Mouse (Mus musculus): ENCODE measurements around the gene Zfp661. TPM values are rescaled to one million over a fixed set of nuclear protein-coding genes. Genes with fewer than 3 reads are reported as not detected.
A peak's percentile ranks its signal among the peaks of the same experiment; 100 is the strongest.

The Zfp661 gene
- polyA plus RNA-seq, 1 experiment = 10.3 TPM

DNA sequence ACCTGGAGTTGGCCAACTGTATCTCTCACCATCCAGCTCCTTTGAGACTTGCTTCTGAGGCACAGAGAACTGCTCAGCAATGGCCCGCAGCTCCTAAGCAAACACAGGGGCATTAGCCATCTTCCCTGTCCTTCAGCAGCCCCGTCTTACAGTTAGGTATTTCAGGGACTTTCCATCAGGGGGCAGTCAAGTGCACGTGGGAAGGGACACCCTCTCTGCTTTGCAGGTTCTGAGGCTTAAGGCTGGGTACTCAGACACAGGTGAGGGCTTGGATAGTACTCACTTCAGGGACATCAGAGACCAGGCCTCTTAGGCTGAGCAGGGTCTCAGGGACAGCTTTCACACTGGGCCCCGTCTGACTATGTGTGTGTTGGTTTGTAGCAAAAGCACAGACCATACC is 47.4 kb downstream of the Zfp661 start:
- TF ChIP-seq POLR2A (IDR thresholded peaks at IDR 0.05; ENCODE audit: extremely low read depth, insufficient read depth, low read length) (no peak), CTCF (IDR thresholded peaks at IDR 0.05; ENCODE audit: extremely low read depth, insufficient read depth, low read length) (peak; percentile 61)
- peaks cover 4% of the 10 kb centered on the region; the same call in 1 of the 2 replicates for H3K4me1 ChIP-seq (ENCODE audit: control insufficient read depth, insufficient read depth, low read length)
- no peak overlapping the region for H3K4me3 ChIP-seq (ENCODE audit: insufficient read depth, low read length)
- H3K27ac ChIP-seq (ENCODE audit: insufficient read depth, low read length) = no peak overlapping the region

DNA sequence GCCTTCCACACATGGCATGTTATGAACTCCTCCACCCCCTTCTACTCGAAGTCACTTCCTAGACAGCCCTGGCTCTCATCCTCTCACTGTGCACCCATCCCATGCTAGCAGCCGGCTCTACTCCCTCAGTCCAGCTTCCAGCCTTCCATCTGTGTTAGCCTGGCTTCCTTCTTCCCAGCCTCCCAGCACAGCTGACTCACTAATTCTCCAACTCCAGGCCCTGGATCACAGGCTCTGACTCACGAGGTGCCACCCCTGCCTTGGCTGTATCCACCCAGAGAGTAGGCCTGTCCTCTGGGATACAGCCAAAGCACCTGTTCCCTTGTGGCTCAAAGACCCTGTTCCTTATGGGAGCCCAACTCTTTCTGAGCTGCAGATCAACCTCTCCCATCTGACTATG is 49.3 kb downstream of the Zfp661 start:
- Histone ChIP-seq H3K4me1 (ENCODE audit: control insufficient read depth, insufficient read depth, low read length) (peaks cover 2% of the 10 kb centered on the region; the same call in 1 of the 2 replicates), H3K4me3 (ENCODE audit: insufficient read depth, low read length) (no peak overlapping the region), H3K27ac (ENCODE audit: insufficient read depth, low read length) (no peak overlapping the region)
- TF ChIP-seq POLR2A (IDR thresholded peaks at IDR 0.05; ENCODE audit: extremely low read depth, insufficient read depth, low read length) (no peak), CTCF (IDR thresholded peaks at IDR 0.05; ENCODE audit: extremely low read depth, insufficient read depth, low read length) (no peak)

- TF ChIP-seq POLR2A (IDR thresholded peaks at IDR 0.05; ENCODE audit: extremely low read depth, insufficient read depth, low read length) (no peak), CTCF (IDR thresholded peaks at IDR 0.05; ENCODE audit: extremely low read depth, insufficient read depth, low read length) (no peak)
- no peak overlapping the region for H3K27ac ChIP-seq (ENCODE audit: insufficient read depth, low read length)
- H3K4me1 ChIP-seq (ENCODE audit: control insufficient read depth, insufficient read depth, low read length) = peaks cover 2% of the 10 kb centered on the region; the same call in 1 of the 2 replicates
- no peak overlapping the region for H3K4me3 ChIP-seq (ENCODE audit: insufficient read depth, low read length)
Observed at GRCm38 (mm10) chr2:127535363-127535762, 51.5 kb downstream of the Zfp661 start.

GRCm38 (mm10) chr2:127532379-127532778 is 54.5 kb downstream of the Zfp661 start:
- H3K27ac ChIP-seq (ENCODE audit: insufficient read depth, low read length) = no peak overlapping the region
- no peak overlapping the region for H3K4me3 ChIP-seq (ENCODE audit: insufficient read depth, low read length)
- peaks cover 1% of the 10 kb centered on the region; the same call in 1 of the 2 replicates for H3K4me1 ChIP-seq (ENCODE audit: control insufficient read depth, insufficient read depth, low read length)
- no peak for TF ChIP-seq POLR2A (IDR thresholded peaks at IDR 0.05; ENCODE audit: extremely low read depth, insufficient read depth, low read length)
- no peak for TF ChIP-seq CTCF (IDR thresholded peaks at IDR 0.05; ENCODE audit: extremely low read depth, insufficient read depth, low read length)

DNA sequence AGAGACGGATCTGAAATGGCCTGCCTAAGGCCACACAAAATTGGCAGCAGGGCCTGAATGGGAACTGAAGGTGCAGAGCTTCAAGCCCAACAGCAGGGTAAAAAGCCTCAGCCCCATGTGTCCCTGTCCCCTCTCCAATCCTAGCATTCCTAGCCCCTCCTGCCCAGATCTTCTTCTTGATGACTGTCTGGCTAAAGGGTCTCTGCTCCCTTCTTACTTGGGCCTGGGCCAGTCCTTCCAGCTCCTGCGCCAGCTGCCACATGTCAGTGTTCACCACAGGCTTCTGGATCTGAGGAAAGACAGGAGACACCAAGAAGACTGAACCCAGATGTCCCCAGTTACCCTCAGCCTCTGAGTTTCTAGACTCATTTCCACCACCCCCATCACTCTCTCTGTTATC is 55.3 kb downstream of the Zfp661 start:
- Histone ChIP-seq H3K4me1 (ENCODE audit: control insufficient read depth, insufficient read depth, low read length) (no peaks in the 10 kb centered on the region; the same call in 1 of the 2 replicates), H3K4me3 (ENCODE audit: insufficient read depth, low read length) (no peak overlapping the region), H3K27ac (ENCODE audit: insufficient read depth, low read length) (no peak overlapping the region)
- no peak for TF ChIP-seq CTCF (IDR thresholded peaks at IDR 0.05; ENCODE audit: extremely low read depth, insufficient read depth, low read length)

DNA sequence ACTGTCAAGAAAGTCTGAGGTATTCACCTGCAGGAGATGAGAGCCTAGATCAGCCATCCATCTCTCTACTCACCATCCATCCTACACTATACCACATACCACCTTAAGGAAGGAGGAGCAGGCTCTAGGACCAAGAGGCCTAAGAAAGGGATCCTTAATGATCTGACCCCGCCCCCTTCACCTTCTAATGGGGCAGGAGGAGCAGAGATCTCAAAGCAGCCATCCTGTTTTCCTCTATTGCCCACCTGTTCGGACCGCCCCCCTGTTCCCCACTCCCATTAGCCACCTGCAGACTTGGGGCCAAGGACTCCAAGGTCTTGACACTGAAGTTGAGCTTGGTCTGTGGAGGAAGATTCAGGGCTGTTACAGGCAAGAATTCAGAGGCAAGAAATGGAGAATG is 56.5 kb downstream of the Zfp661 start:
- H3K4me1 ChIP-seq (ENCODE audit: control insufficient read depth, insufficient read depth, low read length) = no peaks in the 10 kb centered on the region; the same call in 1 of the 2 replicates
- TF ChIP-seq POLR2A (IDR thresholded peaks at IDR 0.05; ENCODE audit: extremely low read depth, insufficient read depth, low read length) = no peak
- TF ChIP-seq CTCF (IDR thresholded peaks at IDR 0.05; ENCODE audit: extremely low read depth, insufficient read depth, low read length) = no peak
- no peak overlapping the region for H3K4me3 ChIP-seq (ENCODE audit: insufficient read depth, low read length)
- no peak overlapping the region for H3K27ac ChIP-seq (ENCODE audit: insufficient read depth, low read length)

GRCm38 (mm10) chr2:127525004-127525775 is 61.7 kb downstream of the Zfp661 start:
- no peaks in the 10 kb centered on the region for H3K4me1 ChIP-seq (ENCODE audit: control insufficient read depth, insufficient read depth, low read length)
- H3K27ac ChIP-seq (ENCODE audit: insufficient read depth, low read length) = no peak overlapping the region
- no peak for TF ChIP-seq CTCF (IDR thresholded peaks at IDR 0.05; ENCODE audit: extremely low read depth, insufficient read depth, low read length)
- no peak for TF ChIP-seq POLR2A (IDR thresholded peaks at IDR 0.05; ENCODE audit: extremely low read depth, insufficient read depth, low read length)
- H3K4me3 ChIP-seq (ENCODE audit: insufficient read depth, low read length) = no peak overlapping the region

Other genes with a start within 250 kb of the Zfp661 start
- gene Astl, start 248.5 kb downstream of the Zfp661 start, polyA plus RNA-seq (2012; rRNA removed) = not detected in 2 replicates
- gene Adra2b, start 223.9 kb downstream of the Zfp661 start, polyA plus RNA-seq (2012; rRNA removed) = 0.11 and 0.25 TPM in 2 replicates
- 0.13 and 0.25 TPM in 2 replicates for gene Gpat2, start 161.9 kb downstream of the Zfp661 start, polyA plus RNA-seq (2012; rRNA removed)
- gene Fahd2a, start 142.5 kb downstream of the Zfp661 start, polyA plus RNA-seq (2012; rRNA removed) = 37.4 and 38.2 TPM in 2 replicates
- gene Kcnip3, start 65.0 kb downstream of the Zfp661 start, polyA plus RNA-seq (2012; rRNA removed) = 109 and 110 TPM in 2 replicates
- 0.17 and 0.21 TPM in 2 replicates for gene Prom2, start 45.6 kb downstream of the Zfp661 start, polyA plus RNA-seq (2012; rRNA removed)
- 88.8 and 90.0 TPM in 2 replicates for gene Mrps5, start 128 bp upstream of the Zfp661 start, polyA plus RNA-seq (2012; rRNA removed)
- gene Mal, start 69.6 kb upstream of the Zfp661 start, polyA plus RNA-seq (2012; rRNA removed) = 144 and 209 TPM in 2 replicates
- gene Mall, start 142.8 kb upstream of the Zfp661 start, polyA plus RNA-seq (2012; rRNA removed) = 0.98 and 1.4 TPM in 2 replicates
- gene Nphp1, start 201.8 kb upstream of the Zfp661 start, polyA plus RNA-seq (2012; rRNA removed) = 19.7 and 20.1 TPM in 2 replicates
- gene Mtln, start 205.4 kb upstream of the Zfp661 start, polyA plus RNA-seq (2012; rRNA removed) = 95.4 and 108 TPM in 2 replicates
- gene Bub1, start 244.8 kb upstream of the Zfp661 start, polyA plus RNA-seq (2012; rRNA removed) = 0.21 and 0.25 TPM in 2 replicates